Mouse (Mus musculus) cerebellum, adult 2 months (tissue): ENCODE data around the gene Letm1.

Source experiments
- CTCF ChIP-seq: fragments of 200-500 bp; IDR thresholded peaks from 2 replicates; pipeline ENCODE4 v1.5.1; 2011; ENCODE audit warnings: low read depth, mild to moderate bottlenecking, control low read depth, low read length, moderate library complexity, borderline replicate concordance; ENCODE audit not compliant: insufficient read depth
- POLR2A ChIP-seq: fragments of 200-500 bp; IDR thresholded peaks from 2 replicates; pipeline ENCODE4 v1.6.1; 2011; ENCODE audit warnings: low read length, control low read depth, borderline replicate concordance; ENCODE audit not compliant: insufficient read depth

GRCm38 (mm10) chr5:33723641-33724465, 58.8 kb downstream of the Letm1 start:
- no peak for TF ChIP-seq POLR2A
- no peak for TF ChIP-seq CTCF
